Mouse (Mus musculus) gastrocnemius, postnatal 14 days (tissue): ENCODE measurements around the gene Morn2. TPM values are rescaled to one million over a fixed set of nuclear protein-coding genes. Genes with fewer than 3 reads are reported as not detected.
A peak's percentile ranks its signal among the peaks of the same experiment; 100 is the strongest.
"Not testable (repeated sequence)": the region's sequence is repeated elsewhere in the genome, so short reads cannot be mapped to it uniquely, and the experiment has no call there.

ENCODE experiments used
- DNase-seq: peaks from one replicate; pipeline ENCODE4 v3.0.0; 2021; ENCODE audit warnings: mixed read lengths
- intact Hi-C: fragments of 180-260 bp; cut with DNase I; formaldehyde crosslinking; loops from one replicate; pipeline ENCODE4 v1.15.1; 2025; ENCODE audit warnings: low total_unique reads
- long read RNA-seq, 2 experiments: library from polyadenylated mRNA; stranded (forward); transcript quantifications; one replicate each; pipeline ENCODE4 v2.0.0; 2021
- total RNA-seq, 2 experiments: library from RNA; stranded (reverse); gene quantifications; 2 replicates each; pipeline ENCODE4 v1.2.3; 2021

Gene Morn2
- total RNA-seq, result 1 to 10 TPM; 4.9 to 6.1 TPM
- long read RNA-seq, experiment 1, partial matches to known transcripts, result 0 of 5 reads
- long read RNA-seq, experiment 1, other reads (novel, unspliced or antisense), result 1 of 5 reads
- long read RNA-seq, experiment 2, transcript Morn2-202 (5 exons, 656 nt), result major isoform, 5 of 5 reads
- long read RNA-seq, experiment 2, partial matches to known transcripts, result 0 of 5 reads
- long read RNA-seq, experiment 2, other reads (novel, unspliced or antisense), result 0 of 5 reads

- intact Hi-C loops, result loop anchor here (10.0 kb wide), 1 partner anchor 75 kb away; no protein-coding TSS in a partner anchor
- DNase-seq, result peak; percentile 99
Measured at GRCm38 (mm10) chr17:80290074-80290657, at the start of gene Morn2, which contains the start of gene Dhx57. Gene Morn2 (plus strand): TSS chr17:80290203. Gene Dhx57 (minus strand): TSS chr17:80290476.

- intact Hi-C loops, result no loop called here
- no peak for DNase-seq
Measured at GRCm38 (mm10) chr17:80241594-80241993, 48.4 kb upstream of the Morn2 start.

- no peak for DNase-seq
- intact Hi-C loops, result no loop called here
Measured at GRCm38 (mm10) chr17:80243116-80243515, 46.9 kb upstream of the Morn2 start.

GRCm38 (mm10) chr17:80252757-80253525, 37.1 kb upstream of the Morn2 start:
- DNase-seq, result no peak
- intact Hi-C loops, result no loop called here

- no peak for DNase-seq
- intact Hi-C loops, result no loop called here
Measured at GRCm38 (mm10) chr17:80254421-80254820, 35.6 kb upstream of the Morn2 start.

- intact Hi-C loops, result no loop called here
- DNase-seq, result peak; percentile 69
Measured at GRCm38 (mm10) chr17:80255208-80255607, 34.8 kb upstream of the Morn2 start.

GRCm38 (mm10) chr17:80267065-80267464, 22.9 kb upstream of the Morn2 start:
- no peak for DNase-seq
- intact Hi-C loops, result no loop called here

GRCm38 (mm10) chr17:80268151-80268550, 21.9 kb upstream of the Morn2 start:
- intact Hi-C loops, result no loop called here
- DNase-seq, result no peak

- intact Hi-C loops, DNase-seq: not testable (repeated sequence)
Measured at GRCm38 (mm10) chr17:80270622-80271021, 19.4 kb upstream of the Morn2 start.

- DNase-seq, result no peak
- intact Hi-C loops, result no loop called here
Measured at GRCm38 (mm10) chr17:80278255-80278654, 11.7 kb upstream of the Morn2 start.

- intact Hi-C loops, result no loop called here
- DNase-seq, result no peak
Measured at GRCm38 (mm10) chr17:80279340-80280070, 10.5 kb upstream of the Morn2 start.

GRCm38 (mm10) chr17:80284446-80284845, 5.6 kb upstream of the Morn2 start:
- intact Hi-C loops, result no loop called here
- no peak for DNase-seq

- intact Hi-C loops, result no loop called here
- DNase-seq, result no peak
Measured at GRCm38 (mm10) chr17:80288012-80288411, 2.0 kb upstream of the Morn2 start.

GRCm38 (mm10) chr17:80289280-80290073, 526 bp upstream of the Morn2 start:
- intact Hi-C loops, result loop anchor here (10.0 kb wide), 1 partner anchor 75 kb away; no protein-coding TSS in a partner anchor
- DNase-seq, result no peak

- DNase-seq, result no peak
- intact Hi-C loops, result loop anchor here (10.0 kb wide), 1 partner anchor 74 kb away; no protein-coding TSS in a partner anchor
Measured at GRCm38 (mm10) chr17:80291148-80291547, 1.1 kb downstream of the Morn2 start.

GRCm38 (mm10) chr17:80295258-80295657, 5.3 kb downstream of the Morn2 start:
- intact Hi-C loops, result loop anchor here (10.0 kb wide), 1 partner anchor 70 kb away; no protein-coding TSS in a partner anchor
- DNase-seq, result no peak

- DNase-seq, result no peak
- intact Hi-C loops, result loop anchor here (10.0 kb wide), 1 partner anchor 66 kb away; no protein-coding TSS in a partner anchor
Measured at GRCm38 (mm10) chr17:80298844-80299243, 8.8 kb downstream of the Morn2 start.

- no peak for DNase-seq
- intact Hi-C loops, result no loop called here
Measured at GRCm38 (mm10) chr17:80307251-80307650, 17.2 kb downstream of the Morn2 start, which contains the start of gene Arhgef33. Gene Arhgef33 (plus strand): TSS chr17:80307407.

GRCm38 (mm10) chr17:80311761-80312160, 21.8 kb downstream of the Morn2 start:
- DNase-seq, result no peak
- intact Hi-C loops, result no loop called here
